Mouse (Mus musculus) lung, postnatal 0 days (tissue): ENCODE data around the gene 4931414P19Rik. TPM values are rescaled to one million over a fixed set of nuclear protein-coding genes. Genes with fewer than 3 reads are reported as not detected.

Experiments used
- ATAC-seq: fragments of 200-750 bp; cut with Nextera tagmentation; 2 replicates; pipeline ENCODE4 v1.8.0; 2017; ENCODE audit warnings: moderate library complexity
- DNase-seq: peaks from one replicate; pipeline ENCODE4 v3.0.0-alpha.2; 2016; ENCODE audit warnings: low spot score
- H3K27ac ChIP-seq: fragments of 300-500 bp; sonication (generic); 2 replicates; pipeline ENCODE4 v1.5.1; 2014; ENCODE audit warnings: antibody characterized with exemption, mild to moderate bottlenecking, low read length, mixed read lengths
- H3K27me3 ChIP-seq: fragments of 300-500 bp; sonication (generic); replicated peaks from 2 replicates; pipeline ENCODE4 v1.6.1; 2014; ENCODE audit warnings: low read length, mixed read lengths; ENCODE audit not compliant: insufficient read depth
- H3K36me3 ChIP-seq: fragments of 300-500 bp; sonication (generic); 2 replicates; pipeline ENCODE4 v1.6.1; 2014; ENCODE audit warnings: low read length, mixed read lengths; ENCODE audit not compliant: insufficient read depth
- H3K4me1 ChIP-seq: fragments of 300-500 bp; sonication (generic); 2 replicates; pipeline ENCODE4 v1.6.1; 2014; ENCODE audit warnings: antibody characterized with exemption, low read depth, low read length, mixed read lengths; ENCODE audit not compliant: insufficient read depth
- H3K4me2 ChIP-seq: fragments of 300-500 bp; sonication (generic); replicated peaks from 2 replicates; pipeline ENCODE4 v1.6.1; 2014; ENCODE audit warnings: low read depth, mild to moderate bottlenecking, low read length, moderate library complexity, mixed read lengths
- H3K4me3 ChIP-seq: fragments of 300-500 bp; sonication (generic); 2 replicates; pipeline ENCODE4 v1.5.1; 2014; ENCODE audit warnings: low read depth, low read length
- H3K9ac ChIP-seq: fragments of 300-500 bp; sonication (generic); replicated peaks from 2 replicates; pipeline ENCODE4 v1.6.1; 2014; ENCODE audit warnings: low read depth, mild to moderate bottlenecking
- H3K9me3 ChIP-seq: fragments of 300-500 bp; sonication (generic); 2 replicates; pipeline ENCODE4 v1.6.1; 2016; ENCODE audit warnings: low read length, mixed read lengths
- CTCF ChIP-seq: IDR thresholded peaks from 2 replicates; pipeline ENCODE4 v1.5.1; 2016; ENCODE audit warnings: antibody characterized with exemption, mild to moderate bottlenecking
- EP300 ChIP-seq: IDR thresholded peaks from 2 replicates; pipeline ENCODE4 v1.6.1; 2016; ENCODE audit warnings: antibody characterized with exemption, mild to moderate bottlenecking, control low read depth
- WGBS: fragments of 180-500 bp; shearing (Covaris S2); extraction: QIAGEN DNeasy Blood & Tissue Kit; methylation state at CpG from one replicate; pipeline ENCODE4 v1.1.7; 2014; 5-methylcytosine and 5-hydroxymethylcytosine counted together
- polyA plus RNA-seq: library from polyadenylated mRNA; unstranded; fragments of >200 nt; fragmentation: Nextera tagmentation; extraction: Ambion mirVana; gene quantifications from 2 replicates; pipeline ENCODE4 v1.2.1, GENCODE M21; 2015

The 4931414P19Rik gene
- polyA plus RNA-seq, 1 experiment from 2014 or later = 3.8 TPM

GRCm38 (mm10) chr14:54582536-54582935 is 23.3 kb downstream of the 4931414P19Rik start:
- Histone ChIP-seq H3K9ac (no peak overlapping the region), H3K27me3 (no peaks in the 10 kb centered on the region), H3K27ac (no peak overlapping the region), H3K4me1 (no peaks in the 10 kb centered on the region), H3K36me3 (no peaks in the 10 kb centered on the region), H3K4me3 (no peak overlapping the region), H3K4me2 (no peak overlapping the region), H3K9me3 (no peaks in the 10 kb centered on the region)
- WGBS = 90% methylated on average over 9 of the region's 9 CpGs
- TF ChIP-seq CTCF (no peak), EP300 (no peak)
- ATAC-seq (no peak), DNase-seq (no peak)

DNA sequence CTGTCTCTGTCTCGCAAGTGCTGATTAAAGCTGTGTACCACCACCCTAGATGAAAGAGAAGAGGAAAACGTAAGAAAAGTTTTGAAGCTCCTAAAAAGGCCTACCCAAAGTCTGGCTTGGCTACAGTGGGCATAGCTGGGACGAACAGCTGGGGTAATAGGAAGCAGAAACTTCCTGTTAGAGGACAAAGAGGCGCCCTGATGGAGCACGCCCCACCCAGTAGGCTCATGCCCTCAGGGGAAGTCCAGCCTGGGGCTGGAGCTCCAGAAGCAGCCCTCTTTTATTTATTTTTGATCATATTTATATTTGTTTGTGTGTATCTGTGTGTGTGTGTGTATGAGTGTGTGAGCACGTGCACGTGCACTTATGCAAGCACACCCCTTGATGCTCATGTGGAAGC is 26.2 kb downstream of the 4931414P19Rik start:
- ATAC-seq (no peak), DNase-seq (peak; percentile 47)
- no peaks in the 10 kb centered on the region for H3K36me3 ChIP-seq
- TF ChIP-seq EP300 = no peak
- no peak for TF ChIP-seq CTCF
- H3K27ac ChIP-seq = no peak overlapping the region
- H3K4me1 ChIP-seq = peaks cover 4% of the 10 kb centered on the region
- H3K9me3 ChIP-seq = no peaks in the 10 kb centered on the region
- H3K27me3 ChIP-seq = no peaks in the 10 kb centered on the region
- no peak overlapping the region for H3K4me2 ChIP-seq
- no peak overlapping the region for H3K4me3 ChIP-seq
- H3K9ac ChIP-seq = no peak overlapping the region
- 64% methylated on average over 7 of the region's 7 CpGs for WGBS

- Histone ChIP-seq H3K4me1 (peaks cover 18% of the 10 kb centered on the region), H3K9me3 (no peaks in the 10 kb centered on the region), H3K4me2 (peak overlapping the region; percentile 78), H3K27ac (peak overlapping the region; percentile 90), H3K9ac (peak overlapping the region; percentile 79), H3K27me3 (no peaks in the 10 kb centered on the region), H3K36me3 (no peaks in the 10 kb centered on the region), H3K4me3 (peak overlapping the region; percentile 53)
- peak; percentile 47 for ATAC-seq
- WGBS = under 1% methylated on average over 10 of the region's 10 CpGs
- TF ChIP-seq EP300 (no peak), CTCF (peak; percentile 81)
- peak; percentile 92 for DNase-seq
These were observed 27.7 kb downstream of the 4931414P19Rik start for GRCm38 (mm10) chr14:54578063-54578462.

GRCm38 (mm10) chr14:54577089-54577982 is 28.5 kb downstream of the 4931414P19Rik start, which contains the start of gene Ajuba:
Gene Ajuba (minus strand): TSS chr14:54577558.
- H3K4me1 ChIP-seq = peaks cover 18% of the 10 kb centered on the region
- peak; percentile 68 for TF ChIP-seq EP300
- TF ChIP-seq CTCF = no peak
- H3K9ac ChIP-seq = peak within 1 kb of the TSS; percentile 79
- H3K4me2 ChIP-seq = peak within 1 kb of the TSS; percentile 78
- under 1% methylated on average over 65 of the region's 66 CpGs for WGBS
- H3K4me3 ChIP-seq = peak within 1 kb of the TSS; percentile 53
- peak; percentile 95 for DNase-seq
- no peaks in the 10 kb centered on the region for H3K36me3 ChIP-seq
- peak within 1 kb of the TSS; percentile 90 for H3K27ac ChIP-seq
- H3K27me3 ChIP-seq = no peaks in the 10 kb centered on the region
- no peaks in the 10 kb centered on the region for H3K9me3 ChIP-seq
- ATAC-seq = peak; percentile 71

DNA sequence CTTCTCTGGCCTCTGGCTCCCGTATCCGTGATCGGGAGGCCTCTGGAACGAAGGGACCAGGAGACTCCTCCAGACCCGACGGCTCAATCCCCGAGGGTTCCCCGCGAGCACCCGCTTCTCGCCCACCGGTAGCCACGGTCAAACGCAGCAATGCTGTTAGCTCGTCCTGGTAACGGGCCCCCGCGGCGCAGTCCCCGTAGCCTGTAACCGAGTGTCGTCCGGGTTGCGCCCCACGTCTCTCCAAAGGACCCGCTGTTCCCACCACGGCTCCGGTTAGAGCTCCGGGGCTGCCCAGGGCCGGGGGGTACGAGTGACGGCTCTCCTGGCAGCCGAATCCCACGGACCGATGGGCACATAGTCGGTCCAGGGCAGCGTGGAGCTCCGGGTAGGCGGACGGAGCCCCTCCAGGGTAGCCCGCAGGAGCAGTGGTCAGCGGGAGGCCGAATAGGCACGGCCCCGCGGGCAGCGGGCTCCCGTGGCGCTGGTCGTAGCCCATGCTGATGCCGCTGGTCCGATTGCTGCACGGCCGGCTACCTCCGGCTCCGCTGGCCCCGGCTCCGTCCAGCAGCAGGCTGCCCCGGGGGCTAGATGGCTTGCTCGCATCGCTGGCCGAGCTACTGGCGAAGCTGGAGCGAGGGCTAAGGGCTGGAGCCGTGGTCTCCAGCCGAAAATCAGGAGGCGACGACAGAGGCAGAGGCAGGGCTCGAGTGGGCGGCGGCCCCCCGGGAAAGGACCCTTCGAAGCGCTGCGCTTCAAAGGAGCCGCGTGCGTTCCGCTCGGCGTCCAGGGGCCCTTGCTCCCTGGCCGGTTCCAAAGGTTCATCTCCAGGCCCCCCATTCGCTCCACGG is 29.3 kb downstream of the 4931414P19Rik start:
- ATAC-seq = no peak
- Histone ChIP-seq H3K4me2 (peak overlapping the region; percentile 78), H3K27me3 (no peaks in the 10 kb centered on the region), H3K4me1 (peaks cover 18% of the 10 kb centered on the region), H3K9me3 (no peaks in the 10 kb centered on the region), H3K9ac (peak overlapping the region; percentile 79), H3K27ac (peak overlapping the region; percentile 90), H3K4me3 (peak overlapping the region; percentile 53), H3K36me3 (no peaks in the 10 kb centered on the region)
- TF ChIP-seq CTCF (no peak), EP300 (no peak)
- WGBS = 3% methylated on average over 78 of the region's 84 CpGs
- peak; percentile 54 for DNase-seq

DNA sequence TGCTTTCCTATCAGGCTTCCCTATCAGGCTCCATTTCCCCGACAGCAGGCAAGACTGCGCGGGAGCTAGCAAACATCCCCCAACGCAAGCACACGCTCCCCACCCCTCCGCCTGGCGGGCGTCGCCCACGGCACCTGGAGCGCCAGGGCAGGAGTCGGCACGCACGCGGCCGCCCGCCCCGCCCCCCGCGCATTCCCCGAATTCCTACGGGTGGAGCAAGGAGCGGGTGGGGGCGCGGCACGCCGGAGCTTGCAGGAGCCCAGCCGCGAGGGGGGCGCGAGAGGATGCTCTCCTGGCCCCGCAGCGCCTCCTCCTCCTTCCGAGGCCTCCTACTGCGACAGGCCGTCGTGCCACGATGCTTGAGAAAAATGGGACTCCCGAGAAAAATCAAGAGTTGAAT is 30.2 kb downstream of the 4931414P19Rik start:
- Histone ChIP-seq H3K4me1 (peaks cover 18% of the 10 kb centered on the region), H3K4me3 (peak overlapping the region; percentile 53), H3K27me3 (no peaks in the 10 kb centered on the region), H3K36me3 (no peaks in the 10 kb centered on the region), H3K9me3 (no peaks in the 10 kb centered on the region), H3K9ac (peak overlapping the region; percentile 79), H3K27ac (peak overlapping the region; percentile 90), H3K4me2 (peak overlapping the region; percentile 78)
- WGBS = under 1% methylated on average over 33 of the region's 39 CpGs
- TF ChIP-seq EP300 = no peak
- peak; percentile 37 for TF ChIP-seq CTCF
- ATAC-seq = peak; percentile 48
- peak; percentile 88 for DNase-seq
